Mouse (Mus musculus) NIH3T3 (cell line): ENCODE data around the gene Engase.

ENCODE experiments used
- DNase-seq: peaks from one replicate; pipeline ENCODE4 v3.0.0-alpha.2; 2012; ENCODE audit warnings: low read depth

Gene Engase

DNA sequence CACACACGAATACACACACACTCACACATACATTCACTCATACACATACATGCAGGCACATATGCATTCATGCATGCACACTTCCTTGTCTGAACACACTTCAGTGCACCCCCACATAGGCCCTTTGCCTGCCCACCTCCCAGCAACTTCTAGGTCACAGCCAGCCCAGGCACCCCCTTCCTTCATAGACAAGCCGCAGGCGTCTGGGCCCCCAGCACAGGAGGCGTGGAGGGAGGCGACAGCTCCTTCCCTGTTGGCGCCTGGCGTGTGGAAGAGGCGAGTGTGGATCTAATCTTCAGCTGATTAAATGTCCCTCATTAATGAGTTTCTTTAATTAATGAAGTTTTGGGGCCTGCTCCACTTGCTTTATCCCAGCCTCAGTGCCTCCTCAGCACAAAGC is 53.7 kb downstream of the Engase start:
- no peak for DNase-seq

DNA sequence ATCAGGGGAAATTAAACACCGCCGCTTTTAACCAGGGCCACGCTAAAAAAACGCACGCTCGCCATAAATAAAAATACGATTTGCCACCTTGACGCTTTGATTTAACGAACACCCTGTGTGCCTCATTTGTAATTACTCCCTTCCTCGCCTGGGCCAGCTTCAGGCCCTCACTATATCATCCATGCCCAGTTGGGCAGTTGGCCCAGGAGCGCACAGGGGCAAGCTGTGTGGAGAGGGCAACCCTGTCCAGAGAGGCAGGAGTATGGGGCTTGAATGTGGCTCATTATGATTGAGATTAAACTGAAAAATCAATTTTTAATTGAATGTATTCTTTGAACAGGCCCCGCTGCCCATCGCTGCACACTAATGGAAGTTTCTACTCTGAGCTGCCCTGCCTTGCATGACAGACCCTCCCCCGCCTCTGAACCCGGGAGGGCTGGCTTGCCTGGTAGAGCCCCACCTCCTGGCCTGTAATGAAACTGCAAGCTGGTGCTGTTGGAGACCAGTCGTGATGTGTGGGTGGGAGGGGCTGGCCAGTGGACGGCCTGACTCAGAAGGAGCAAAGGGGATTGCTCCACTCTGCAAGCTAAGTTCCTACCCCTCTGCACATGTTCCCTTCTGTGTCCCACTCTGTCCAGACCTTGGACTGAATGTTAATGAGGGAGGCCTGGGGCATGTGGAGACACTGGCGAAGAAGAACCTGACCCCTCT is 57.9 kb downstream of the Engase start:
- peak; percentile 39 for DNase-seq

DNA sequence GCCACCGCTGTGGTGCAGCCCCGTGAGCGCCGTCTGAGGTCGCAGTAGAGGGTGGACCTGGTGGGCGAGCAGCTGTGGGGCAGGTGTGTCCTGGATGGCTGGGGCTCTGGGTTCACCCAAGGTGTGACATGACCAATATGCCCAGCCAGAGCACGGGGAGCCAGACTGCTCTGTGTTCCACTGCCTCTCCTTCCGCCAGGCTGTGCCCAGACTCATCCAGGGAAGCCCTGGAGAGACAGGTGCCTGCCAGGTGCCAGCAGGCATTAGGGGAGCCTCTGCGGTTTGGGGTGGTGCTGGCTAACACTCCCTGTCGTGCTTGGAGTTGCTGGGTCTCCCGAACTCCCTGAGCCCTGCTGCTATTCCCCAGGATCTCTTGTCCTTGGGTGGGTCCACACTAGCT is 61.4 kb downstream of the Engase start:
- DNase-seq: no peak
